Mouse (Mus musculus) left cerebral cortex, postnatal 10 days (tissue): Measurements from ENCODE around the gene Gclc. TPM values are rescaled to one million over a fixed set of nuclear protein-coding genes. Genes with fewer than 3 reads are reported as not detected.
A peak's percentile ranks its signal among the peaks of the same experiment; 100 is the strongest.

Source experiments
- DNase-seq, 2 experiments: peaks; one replicate each; pipeline ENCODE4 v3.0.0; 2021 to 2022; ENCODE audit warnings: low spot score in 2 of 2, mixed read lengths in 1 of 2; ENCODE audit errors: extremely low spot score in 1 of 2
- intact Hi-C: fragments of 180-260 bp; cut with DNase I; formaldehyde crosslinking; loops from one replicate; pipeline ENCODE4 v1.15.1; 2025
- total RNA-seq, 2 experiments: library from RNA; stranded (reverse); gene quantifications; 2 replicates each; pipeline ENCODE4 v1.2.3; 2021

Gene Gclc
- 10 to 100 TPM; 32.1 to 32.7 TPM for total RNA-seq

DNA sequence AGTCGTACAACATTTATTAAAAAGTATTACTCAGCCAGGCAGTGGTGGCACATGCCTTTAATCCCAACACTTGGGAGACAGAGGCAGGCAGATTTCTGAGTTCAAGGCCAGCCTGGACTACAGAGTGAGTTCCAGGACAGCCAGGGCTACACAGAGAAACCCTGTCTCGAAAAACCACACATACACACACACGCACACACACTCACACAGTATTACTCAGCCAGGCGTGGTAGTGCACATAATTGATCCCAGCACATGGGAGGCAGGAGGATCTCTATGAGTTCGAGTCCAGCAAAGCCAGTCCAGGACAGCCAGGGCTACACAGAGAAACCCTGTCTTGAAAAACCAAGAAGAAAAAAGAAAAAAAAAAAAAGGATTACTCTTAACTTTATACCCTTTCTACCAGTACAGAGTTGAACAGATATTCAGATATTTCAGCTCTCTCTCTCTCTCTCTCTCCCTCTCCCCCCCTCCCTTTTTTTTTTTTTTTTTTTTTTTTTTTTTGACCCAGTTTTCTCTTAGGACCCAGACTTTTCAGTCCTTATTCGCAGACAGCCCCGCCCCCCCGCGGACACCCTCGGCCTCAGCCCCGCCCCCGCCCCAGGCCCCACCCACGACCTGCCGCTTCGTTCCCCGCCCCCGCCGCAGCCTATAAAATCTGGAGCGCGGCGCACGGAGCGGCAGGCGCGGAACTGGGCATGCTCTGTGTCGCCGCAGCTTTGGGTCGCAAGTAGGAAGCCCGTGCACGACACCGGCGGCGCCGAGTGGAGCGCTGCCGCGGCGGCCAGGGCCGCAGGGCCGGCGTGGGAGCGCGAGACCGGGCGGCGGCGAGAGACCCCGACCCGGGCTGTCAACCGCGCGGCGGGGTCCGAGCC lies at the start of gene Gclc:
Gclc (plus strand) TSS at position 683 of the 875 bp plus-strand sequence.
- DNase-seq, result peak; percentile 85 to 93
- intact Hi-C loops, result loop anchor here (5.0 to 10.0 kb wide), 2 partner anchors 97 to 159 kb away; no protein-coding TSS in a partner anchor

DNA sequence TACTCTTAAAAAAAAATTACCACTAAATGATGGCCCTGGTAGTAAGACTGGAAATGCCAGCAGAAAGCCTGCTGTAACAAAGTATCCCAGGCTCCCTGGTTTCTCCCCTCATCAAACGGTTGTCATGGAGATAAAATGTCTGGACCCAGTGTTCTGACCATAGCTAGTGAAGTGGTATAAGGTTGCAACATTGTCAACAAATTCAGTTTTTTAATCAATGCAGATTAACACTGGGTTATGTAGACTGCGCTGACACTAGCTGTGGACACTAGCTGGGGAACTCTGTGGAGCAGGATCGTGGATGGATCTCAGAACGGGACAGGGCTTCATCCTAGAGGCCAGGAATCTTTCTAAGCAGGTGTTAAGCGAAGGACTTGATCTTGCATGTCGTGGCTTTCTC lies 47.8 kb upstream of the Gclc start:
- intact Hi-C loops, result no loop called here
- DNase-seq, result no peak

DNA sequence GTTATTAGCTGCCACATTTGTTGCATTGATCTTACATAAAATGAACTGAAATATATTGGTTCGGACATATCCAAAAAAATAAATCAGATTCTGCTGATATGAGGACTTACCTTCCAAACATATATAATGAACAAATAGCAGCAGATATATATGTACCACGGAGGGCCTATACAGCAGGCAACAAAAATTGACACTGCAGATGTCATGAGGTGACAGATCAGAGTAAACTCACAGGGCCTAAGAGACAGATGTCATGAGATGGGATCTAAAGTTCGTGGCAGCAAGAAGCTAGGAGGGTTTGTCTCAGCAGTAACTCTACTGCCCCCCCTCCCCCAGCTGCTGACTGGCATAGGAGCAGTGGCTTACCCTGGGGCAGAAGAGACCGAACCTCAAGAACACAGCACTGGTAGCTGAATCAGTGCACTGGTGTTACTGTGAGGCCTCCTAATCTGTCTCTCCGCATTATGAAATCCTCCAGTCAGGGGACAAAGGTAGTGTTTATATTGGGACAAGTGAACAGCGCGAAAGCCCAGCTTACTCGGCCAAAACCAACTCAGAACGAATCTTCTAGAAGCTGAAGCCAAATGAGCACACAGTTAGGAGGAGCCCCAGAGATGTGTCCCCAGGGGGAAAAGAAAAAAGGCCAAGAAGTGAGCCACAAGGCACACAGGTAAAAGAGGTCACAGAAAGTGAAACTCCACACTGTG lies 46.7 kb upstream of the Gclc start:
- no peak for DNase-seq
- intact Hi-C loops, result no loop called here

DNA sequence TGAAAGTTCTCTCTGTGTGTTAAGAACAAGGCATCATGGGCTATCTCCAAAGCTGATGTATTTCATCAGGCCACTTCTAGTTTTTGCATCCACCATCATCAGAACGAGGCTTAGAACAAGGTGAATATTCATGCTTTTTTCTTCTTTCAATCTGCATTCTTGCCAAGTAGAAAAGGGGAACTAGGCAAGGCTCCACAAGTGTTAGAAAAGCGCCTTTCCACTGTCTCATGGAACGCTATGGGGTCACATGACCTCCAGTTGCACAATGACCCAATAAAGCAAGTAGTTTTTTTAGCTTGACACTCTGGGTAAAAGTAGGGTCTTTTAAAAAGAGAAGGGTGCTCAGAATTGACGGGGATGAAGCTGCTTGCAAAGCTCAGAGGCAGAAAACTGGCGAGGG lies 45.4 kb upstream of the Gclc start:
- DNase-seq, result no peak

DNA sequence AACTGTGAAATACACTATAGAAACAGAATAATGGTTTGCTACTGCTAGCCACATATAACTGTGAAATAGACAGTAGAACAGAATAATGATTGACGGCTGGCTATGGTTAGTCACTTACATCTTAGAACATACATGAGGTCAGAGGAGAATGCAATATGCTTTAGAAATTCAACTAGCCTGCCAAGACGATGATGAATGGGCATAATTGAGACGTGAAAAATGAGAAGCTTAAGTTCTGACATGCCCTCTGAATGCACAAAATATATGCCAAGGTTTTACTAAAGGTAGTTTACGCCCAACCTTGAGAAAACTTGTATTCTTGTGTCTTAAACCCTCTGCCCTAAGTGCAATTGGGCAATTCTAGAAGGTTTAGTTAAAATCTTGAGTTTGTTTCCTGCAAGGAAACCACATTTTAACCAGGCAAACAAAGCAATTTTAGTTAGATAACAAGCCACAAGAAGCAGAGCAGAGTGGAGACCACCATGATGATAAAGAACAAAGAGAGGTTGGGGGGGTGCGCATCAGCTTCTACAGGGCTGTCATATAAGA lies 43.2 kb upstream of the Gclc start:
- DNase-seq, result no peak
- intact Hi-C loops, result no loop called here

More for the DNA sequence above, 45.4 kb upstream of the Gclc start:
- intact Hi-C loops, result no loop called here

DNA sequence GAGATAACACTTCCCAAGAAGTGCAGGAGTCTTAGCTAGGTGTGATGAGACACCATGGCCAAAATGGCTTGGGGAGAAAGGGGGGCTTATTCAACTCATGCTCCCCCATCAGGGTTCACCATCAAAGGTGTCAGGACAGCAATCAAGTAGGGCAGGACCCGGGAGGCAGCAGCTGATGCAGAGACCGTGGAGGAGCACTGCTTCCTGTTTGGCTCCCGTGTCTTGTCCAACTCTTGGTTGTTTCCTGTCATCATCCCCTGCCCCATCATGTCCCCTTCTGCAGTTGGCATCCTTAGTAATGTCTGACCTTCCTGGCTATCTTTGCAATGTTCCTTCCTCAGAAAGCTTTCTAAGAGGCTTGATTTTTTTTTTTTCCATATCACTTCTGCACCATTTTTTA lies 41.5 kb upstream of the Gclc start:
- DNase-seq, result no peak
- intact Hi-C loops, result no loop called here

DNA sequence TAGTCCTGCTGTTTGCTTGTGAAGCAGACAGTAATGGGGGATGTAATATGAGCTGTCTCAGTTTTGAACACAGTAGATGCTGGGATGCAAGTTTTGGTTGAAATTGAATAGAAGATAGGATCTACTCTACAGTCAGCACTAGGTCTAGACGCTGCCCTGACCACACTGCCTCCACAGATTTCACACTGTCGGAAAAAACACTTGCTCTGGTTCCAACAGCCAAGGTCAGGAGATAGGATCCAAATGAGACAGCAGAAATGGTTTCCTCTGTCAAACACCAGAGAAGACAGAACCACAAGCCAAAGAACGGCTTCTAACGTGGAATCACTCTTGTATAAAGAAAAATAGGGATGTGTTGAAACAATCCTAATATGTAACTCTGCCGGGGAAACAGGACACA lies 41.0 kb upstream of the Gclc start:
- no peak for DNase-seq
- intact Hi-C loops, result no loop called here

DNA sequence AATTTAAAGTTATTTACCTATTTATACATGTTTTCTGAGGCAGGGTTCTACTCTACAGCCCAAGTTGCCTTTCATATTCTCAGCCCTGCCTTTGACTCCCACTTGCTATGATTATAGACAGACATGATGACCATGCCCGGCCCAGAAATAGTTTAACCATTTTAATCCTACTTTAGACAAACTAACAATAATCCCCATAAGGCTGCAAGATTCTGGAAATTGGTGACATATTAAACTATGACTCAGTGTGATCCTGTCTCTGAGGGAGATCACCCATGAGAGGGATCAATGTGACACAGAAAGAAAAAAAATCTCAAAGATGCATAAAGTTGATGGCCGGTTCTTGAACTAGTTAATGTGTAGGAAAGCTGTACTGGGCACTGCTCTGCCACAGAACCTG lies 39.1 kb upstream of the Gclc start:
- no peak for DNase-seq
- intact Hi-C loops, result no loop called here

DNA sequence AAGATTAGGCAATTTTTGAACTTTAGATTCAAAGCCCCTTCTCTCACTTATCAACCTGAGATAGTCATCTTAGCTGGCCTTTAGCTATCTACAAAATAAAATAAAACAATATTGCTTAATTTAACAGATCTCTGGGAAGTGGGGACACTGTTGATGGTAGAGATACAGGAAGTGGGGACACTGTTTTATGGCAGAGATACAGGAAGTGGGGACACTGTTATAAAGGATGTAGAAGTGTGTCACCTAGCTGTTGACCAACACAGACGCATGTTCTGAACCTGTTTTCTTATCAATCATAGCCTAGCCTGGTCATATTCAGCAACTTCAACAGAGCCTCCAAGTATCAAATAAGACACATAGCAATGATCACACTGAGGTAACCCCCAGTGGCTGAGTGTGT lies 38.3 kb upstream of the Gclc start:
- DNase-seq, result no peak
- intact Hi-C loops, result no loop called here

DNA sequence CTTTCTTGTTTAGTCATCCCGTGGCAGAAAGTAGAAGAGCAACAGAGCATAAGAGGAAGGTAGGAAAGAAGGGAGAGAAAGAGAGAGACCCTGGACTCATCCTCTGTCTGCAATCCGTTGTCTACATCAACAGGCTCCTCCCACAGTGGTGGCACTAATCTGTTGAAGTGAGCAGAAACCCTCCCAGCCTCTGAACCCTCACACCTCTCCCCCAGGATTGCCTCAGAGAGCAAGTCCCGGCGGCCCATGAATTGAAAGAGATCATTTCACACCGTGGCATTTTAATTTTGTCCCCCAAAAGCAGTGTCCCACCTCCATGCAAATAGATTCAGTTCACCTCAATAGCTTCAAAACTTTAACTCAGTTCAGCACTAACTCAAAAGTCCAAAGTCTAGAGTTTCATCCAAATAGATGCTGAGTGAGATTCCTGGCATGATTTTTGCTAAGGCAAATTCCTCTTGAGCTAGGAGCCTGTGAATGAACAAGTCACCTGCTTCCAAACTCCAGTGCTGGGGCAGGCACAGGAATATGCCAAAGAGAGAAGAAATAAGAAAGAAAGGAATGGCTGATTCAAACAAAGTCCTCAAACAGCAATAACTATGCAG lies 36.4 kb upstream of the Gclc start:
- no peak for DNase-seq
- intact Hi-C loops, result no loop called here

DNA sequence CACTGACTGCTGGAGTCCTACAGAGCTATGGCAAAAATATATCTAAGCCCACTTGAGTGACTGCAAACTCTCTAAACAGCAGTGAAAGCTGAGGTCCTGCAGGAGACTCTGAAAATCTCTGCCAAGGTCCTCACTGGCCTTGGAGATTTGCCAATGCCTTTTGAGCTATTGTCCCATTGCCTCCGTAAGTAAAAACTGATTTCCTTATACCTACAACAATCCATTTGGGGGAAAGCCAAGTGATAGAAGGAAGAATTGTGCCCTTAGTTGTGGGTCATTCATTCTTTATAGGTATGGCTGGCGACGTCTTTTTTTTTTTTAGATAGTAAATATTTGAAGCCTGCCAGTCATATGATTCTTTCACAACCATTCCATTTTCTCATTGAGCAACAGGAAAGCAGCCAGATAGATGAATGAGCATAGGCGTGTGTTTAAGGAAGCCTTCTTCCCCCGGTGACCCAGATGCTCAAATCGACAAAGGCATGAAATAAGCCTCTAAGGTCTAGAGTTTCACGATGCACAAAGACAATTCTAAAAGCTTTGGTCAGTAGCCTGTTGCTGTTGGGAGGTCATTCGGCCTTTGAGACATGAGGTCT lies 35.4 kb upstream of the Gclc start:
- intact Hi-C loops, result no loop called here
- no peak for DNase-seq

DNA sequence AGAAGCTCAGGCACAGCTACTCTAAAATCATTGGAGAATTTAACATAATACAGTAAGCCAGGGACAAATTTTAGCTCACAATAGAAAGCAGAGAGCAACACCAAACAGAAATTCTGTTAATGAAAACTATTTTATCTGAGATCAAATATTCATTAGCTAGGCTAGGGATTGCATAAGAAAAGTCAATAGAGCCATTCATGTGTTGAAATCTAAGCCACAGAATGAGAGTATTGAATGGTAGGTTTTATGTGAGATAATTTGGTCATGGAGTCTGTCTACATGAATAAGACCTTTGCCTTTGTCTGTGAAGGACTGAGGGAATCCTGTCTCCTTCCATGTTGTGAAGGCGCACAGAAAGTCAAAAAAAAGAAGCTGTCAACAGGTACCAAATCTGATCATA lies 34.7 kb upstream of the Gclc start:
- no peak for DNase-seq
- intact Hi-C loops, result no loop called here

DNA sequence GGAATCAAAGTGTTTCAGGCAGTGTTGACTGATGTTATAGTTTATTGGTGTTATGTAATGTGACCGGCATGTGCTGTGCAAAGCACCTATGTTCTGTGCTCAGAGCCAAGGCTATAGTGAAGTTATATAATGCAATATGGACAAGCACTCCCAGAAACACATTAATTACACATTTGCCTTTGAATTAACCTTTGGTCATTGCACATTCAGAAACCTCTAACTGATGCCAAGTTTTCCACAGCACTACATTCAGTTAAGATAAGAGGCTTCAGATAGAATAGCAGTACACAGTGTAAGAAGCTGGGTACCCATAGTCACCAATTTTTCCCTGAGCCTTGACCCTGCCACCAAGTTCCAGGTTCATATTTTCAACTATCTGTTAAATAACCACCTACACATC lies 32.0 kb upstream of the Gclc start:
- intact Hi-C loops, result no loop called here
- DNase-seq, result no peak

DNA sequence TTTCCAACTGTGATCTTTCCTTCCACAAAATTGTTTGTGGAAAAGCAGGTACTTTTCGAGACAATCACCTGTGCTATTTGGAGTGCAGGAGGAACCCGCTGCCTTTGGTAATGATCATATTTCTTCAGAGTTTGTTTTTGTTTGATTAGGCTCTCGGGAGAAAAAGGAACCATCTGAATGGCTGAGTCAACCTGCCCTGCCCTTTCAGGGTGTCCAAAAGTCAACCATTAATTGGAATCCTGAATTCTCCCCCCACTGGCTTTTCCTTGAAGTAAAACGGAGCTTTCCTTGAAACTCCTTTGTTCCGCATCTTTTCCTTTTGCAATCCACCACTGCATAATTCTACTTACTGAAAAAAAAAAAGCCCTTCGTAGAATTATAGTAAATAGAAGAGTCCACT lies 30.1 kb upstream of the Gclc start:
- intact Hi-C loops, result no loop called here
- no peak for DNase-seq

DNA sequence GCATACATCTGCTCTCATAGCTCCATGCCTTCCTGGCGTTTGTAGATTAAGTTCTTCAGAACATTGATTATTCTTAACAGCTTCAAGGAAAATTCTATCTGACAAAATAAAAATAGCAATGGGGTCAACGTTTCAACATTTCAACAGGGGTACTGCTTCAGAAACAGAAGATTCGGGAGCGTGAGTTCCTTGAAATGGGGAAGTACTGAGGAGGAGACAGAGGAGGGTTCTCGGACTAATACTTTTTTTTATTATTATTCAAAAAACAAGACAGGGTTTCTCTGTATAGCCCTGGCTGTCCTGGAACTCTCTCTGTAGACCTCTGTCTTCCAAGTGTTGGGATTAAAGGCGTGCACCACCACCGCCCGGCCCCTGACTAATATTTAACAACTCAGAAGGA lies 28.9 kb upstream of the Gclc start:
- no peak for DNase-seq
- intact Hi-C loops, result no loop called here

DNA sequence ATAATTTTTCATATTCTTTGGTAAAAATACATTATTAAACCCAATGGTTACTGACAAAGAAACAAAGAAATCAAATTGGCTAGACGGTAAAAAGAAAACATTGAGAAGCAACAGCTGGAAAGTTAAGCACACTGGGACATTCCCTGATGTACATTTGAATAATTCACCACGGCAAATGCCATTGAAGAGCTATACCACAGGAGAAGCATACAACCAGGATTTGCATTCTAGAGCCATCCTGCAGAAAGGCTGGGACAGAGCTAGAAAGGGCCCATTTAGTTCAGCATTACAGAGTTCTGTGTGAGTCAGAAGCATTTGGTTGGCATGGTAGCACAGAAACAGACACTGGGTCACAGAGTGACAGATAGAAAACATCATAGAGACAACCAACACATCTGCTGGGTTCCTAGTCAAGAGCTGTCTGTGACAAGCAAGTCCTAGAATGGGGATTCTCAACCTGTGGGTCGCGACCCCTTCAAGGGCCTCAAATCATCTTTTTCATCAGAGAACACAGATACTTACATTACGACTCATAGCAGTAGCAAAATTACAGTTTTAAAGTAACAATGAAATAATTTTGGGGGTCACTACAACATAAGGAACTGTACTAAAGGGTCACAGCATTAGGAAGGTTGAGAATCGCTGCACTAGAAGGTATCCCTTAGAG lies 28.2 kb upstream of the Gclc start:
- no peak for DNase-seq
- intact Hi-C loops, result no loop called here

DNA sequence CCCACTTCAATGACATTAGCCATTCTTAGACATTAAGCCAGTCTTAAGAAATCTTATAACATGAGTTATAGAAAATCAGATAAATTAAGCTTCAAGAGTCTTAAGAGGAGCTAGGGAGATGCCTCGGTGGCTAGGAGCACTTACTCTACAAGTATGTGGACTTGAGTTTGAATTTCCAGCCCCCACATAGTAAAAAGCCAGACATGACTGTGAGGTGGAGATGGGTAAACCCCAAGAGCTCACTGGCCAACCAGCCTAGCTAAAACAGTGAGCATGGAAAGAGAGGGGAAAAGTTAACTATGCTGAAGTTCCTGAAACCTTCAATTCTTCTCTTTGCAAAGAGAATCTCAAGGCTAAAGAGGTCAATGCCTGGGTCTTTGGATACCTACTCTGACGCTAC lies 27.3 kb upstream of the Gclc start:
- intact Hi-C loops, result no loop called here
- DNase-seq, result no peak

DNA sequence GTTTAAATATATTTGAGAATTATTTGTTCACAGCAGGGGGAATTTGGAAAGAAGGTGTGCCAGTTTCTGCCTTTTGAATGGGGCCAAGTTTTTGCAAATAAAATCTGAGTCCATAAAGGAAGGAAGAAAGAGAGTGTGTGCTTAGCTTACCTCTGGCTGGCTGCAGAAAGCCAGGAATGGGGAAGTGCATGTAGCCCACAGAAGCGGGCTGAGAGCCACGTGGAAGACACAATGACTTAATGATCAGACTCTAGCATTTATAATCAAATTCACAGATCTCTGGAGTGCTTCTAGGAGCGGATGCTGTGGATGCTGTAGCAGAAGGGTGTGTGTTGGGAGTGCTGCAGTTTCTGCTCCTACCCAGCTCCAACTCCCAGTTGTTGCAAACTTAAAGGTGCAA lies 22.3 kb upstream of the Gclc start:
- intact Hi-C loops, result no loop called here
- DNase-seq, result no peak
